Mouse (Mus musculus) small intestine, adult 2 months (tissue): ENCODE results near the gene Pcyox1.

Experiments
- CTCF ChIP-seq: fragments of 200-500 bp; IDR thresholded peaks from 2 replicates; pipeline ENCODE4 v1.5.1; 2012; ENCODE audit warnings: low read depth, mild to moderate bottlenecking, control low read depth, inconsistent platforms, low read length, moderate library complexity, mixed read lengths; ENCODE audit not compliant: insufficient replicate concordance, insufficient read length; ENCODE audit errors: extremely low read depth
- POLR2A ChIP-seq: fragments of 200-500 bp; IDR thresholded peaks from 2 replicates; pipeline ENCODE4 v1.6.1; 2012; ENCODE audit warnings: low read depth, mild to moderate bottlenecking, control low read depth, inconsistent platforms, low read length, moderate library complexity

- TF ChIP-seq CTCF (no peak), POLR2A (no peak)
These were observed 26.1 kb downstream of the Pcyox1 start, which contains the start of gene Snrpg for GRCm38 (mm10) chr6:86370764-86371339.
